ENCODE assay signal across 8 mouse cellular contexts in the genomic region with DNA sequence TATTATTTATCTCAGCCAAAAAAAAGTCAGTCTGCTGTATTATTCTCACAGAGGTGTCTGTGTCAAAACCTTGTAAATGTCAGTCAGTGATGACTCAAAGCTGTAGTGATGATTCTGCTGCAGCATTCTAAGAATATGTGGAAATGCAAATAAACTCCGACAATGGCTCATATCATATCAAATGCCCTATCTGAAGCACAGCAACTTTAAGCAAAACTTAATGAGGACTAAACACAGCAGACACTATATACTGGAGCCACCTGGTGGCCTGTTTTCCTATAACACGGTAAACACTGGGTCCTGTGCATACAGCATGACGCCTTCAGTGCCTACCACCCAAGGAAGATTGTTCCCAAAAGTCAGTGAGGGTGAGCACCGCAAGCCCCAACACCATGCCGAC. TPM values are rescaled to one million over a fixed set of nuclear protein-coding genes. Genes with fewer than 3 reads are reported as not detected.
A peak's percentile ranks its signal among the peaks of the same experiment; 100 is the strongest.
DNase-seq lines count a peak whose midpoint lies in the region; ATAC-seq lines count a peak whose summit lies in the region.

No protein-coding gene starts in this region.

- no peak overlapping the region for H3K4me3 ChIP-seq in liver, embryonic 12.5 days
- no peak overlapping the region for H3K4me3 ChIP-seq in embryonic facial prominence, embryonic 10.5 days
- H3K4me3 ChIP-seq in hindbrain, embryonic 13.5 days, result no peak overlapping the region
- no peak overlapping the region for H3K4me3 ChIP-seq in midbrain, embryonic 14.5 days (replicated peaks; ENCODE audit: low read depth, low read length)

- WGBS in liver, embryonic 12.5 days (ENCODE audit: insufficient replicate concordance), result 41% methylated on average over 5 of the region's 5 CpGs
- 53% methylated on average over 5 of the region's 5 CpGs for WGBS in embryonic facial prominence, embryonic 10.5 days
- WGBS in hindbrain, embryonic 13.5 days, result 56% methylated on average over 5 of the region's 5 CpGs
- WGBS in midbrain, embryonic 14.5 days, result 56% methylated on average over 5 of the region's 5 CpGs

- DNase-seq in liver (peak; percentile 12), MN1 (ENCODE audit: low spot score) (peak; percentile 17)
- peak; percentile 43 for DNase-seq in embryonic facial prominence, embryonic 10.5 days (ENCODE audit: low spot score)
- peak; percentile 45 to 53 for DNase-seq in left cerebral cortex, adult 18-20 months (ENCODE audit: low spot score in 2 of 2)
- DNase-seq in midbrain, embryonic 14.5 days, result peak; percentile 66
- DNase-seq in thymus, postnatal 4 days, result peak; percentile 57

- no peak for ATAC-seq in liver, embryonic 12.5 days
- ATAC-seq in hindbrain, embryonic 13.5 days (ENCODE audit: low FRiP score), result peak; percentile 61; the same call in 1 of the 2 replicates
- peak; percentile 53 for ATAC-seq in midbrain, embryonic 14.5 days (ENCODE audit: low FRiP score, low TSS enrichment)

- H3K4me2 ChIP-seq in liver, embryonic 12.5 days, result no peak overlapping the region
- no peak overlapping the region for H3K4me2 ChIP-seq in hindbrain, embryonic 13.5 days
- no peak overlapping the region for H3K4me2 ChIP-seq in midbrain, embryonic 14.5 days (ENCODE audit: low read length)

- no peaks in the 10 kb centered on the region for H3K27me3 ChIP-seq in liver, embryonic 12.5 days (replicated peaks)
- no peaks in the 10 kb centered on the region for H3K27me3 ChIP-seq in embryonic facial prominence, embryonic 10.5 days (replicated peaks; ENCODE audit: low read depth, poor library complexity, severe bottlenecking)
- H3K27me3 ChIP-seq in hindbrain, embryonic 13.5 days, result no peaks in the 10 kb centered on the region
- no peaks in the 10 kb centered on the region for H3K27me3 ChIP-seq in midbrain, embryonic 14.5 days (ENCODE audit: control insufficient read depth, insufficient read depth, low read length)

- no peak overlapping the region for H3K9ac ChIP-seq in liver, embryonic 12.5 days
- H3K9ac ChIP-seq in hindbrain, embryonic 13.5 days, result no peak overlapping the region
- H3K9ac ChIP-seq in midbrain, embryonic 14.5 days (replicated peaks; ENCODE audit: low read length), result no peak overlapping the region

- H3K4me1 ChIP-seq in liver, embryonic 12.5 days, result no peaks in the 10 kb centered on the region
- H3K4me1 ChIP-seq in embryonic facial prominence, embryonic 10.5 days, result peaks cover 11% of the 10 kb centered on the region
- 0 out of 2 replicates have a peak, but pooled peaks cover 5% of the 10 kb centered on the region for H3K4me1 ChIP-seq in hindbrain, embryonic 13.5 days (replicated peaks)
- H3K4me1 ChIP-seq in midbrain, embryonic 14.5 days (ENCODE audit: control insufficient read depth, insufficient read depth, low read length), result no peaks in the 10 kb centered on the region

- H3K36me3 ChIP-seq in liver, embryonic 12.5 days, result no peaks in the 10 kb centered on the region
- H3K36me3 ChIP-seq in embryonic facial prominence, embryonic 10.5 days (replicated peaks), result no peaks in the 10 kb centered on the region
- no peaks in the 10 kb centered on the region for H3K36me3 ChIP-seq in hindbrain, embryonic 13.5 days
- no peaks in the 10 kb centered on the region for H3K36me3 ChIP-seq in midbrain, embryonic 14.5 days (ENCODE audit: control insufficient read depth, insufficient read depth, low read length)

- H3K27ac ChIP-seq in liver, embryonic 12.5 days, result no peak overlapping the region
- H3K27ac ChIP-seq in embryonic facial prominence, embryonic 10.5 days (replicated peaks), result no peak overlapping the region
- H3K27ac ChIP-seq in hindbrain, embryonic 13.5 days, result no peak overlapping the region
- no peak overlapping the region for H3K27ac ChIP-seq in midbrain, embryonic 14.5 days (replicated peaks; ENCODE audit: low read depth, low read length)

- H3K9me3 ChIP-seq in liver, embryonic 12.5 days (replicated peaks), result no peaks in the 10 kb centered on the region
- no peaks in the 10 kb centered on the region for H3K9me3 ChIP-seq in embryonic facial prominence, embryonic 10.5 days
- no peaks in the 10 kb centered on the region for H3K9me3 ChIP-seq in hindbrain, embryonic 13.5 days
- H3K9me3 ChIP-seq in midbrain, embryonic 14.5 days (ENCODE audit: control insufficient read depth, low read length), result no peaks in the 10 kb centered on the region

RNA-seq across cellular contexts. Expression of a gene that starts 41.1 kb away (rescaled TPM):
- polyA plus RNA-seq in liver, embryonic 12.5 days (2016; fragmentation: Nextera tagmentation; extraction: Ambion mirVana), result 12.2 and 14.6 TPM in 2 replicates
- 27.1 and 29.7 TPM in 2 replicates for polyA plus RNA-seq in embryonic facial prominence, embryonic 10.5 days (2016; fragmentation: Nextera tagmentation; extraction: Ambion mirVana)
- polyA plus RNA-seq in hindbrain, embryonic 13.5 days (2015; fragmentation: Nextera tagmentation; extraction: Ambion mirVana), result 34.3 and 37.1 TPM in 2 replicates
- 10 to 100 TPM; 11.1 to 11.3 TPM for total RNA-seq in left cerebral cortex, adult 18-20 months (2021)
- polyA plus RNA-seq in midbrain, embryonic 14.5 days (2014; fragmentation: Nextera tagmentation; extraction: Ambion mirVana), result 29.5 and 32.6 TPM in 2 replicates

Comparison
In these comparisons a context has a peak if more than half of its experiments do, and no peak if none do; other contexts are left out.
1. DNase-seq: peak in every context shown above with its lines; median percentile 66 in midbrain, embryonic 14.5 days; 57 in thymus, postnatal 4 days; 49 in left cerebral cortex, adult 18-20 months; 43 in embryonic facial prominence, embryonic 10.5 days; 17 in MN1; 12 in liver.